Mouse (Mus musculus) Patski (cell line): ENCODE measurements around the gene Med25. TPM values are rescaled to one million over a fixed set of nuclear protein-coding genes. Genes with fewer than 3 reads are reported as not detected.
"Not testable (repeated sequence)": the region's sequence is repeated elsewhere in the genome, so short reads cannot be mapped to it uniquely, and the experiment has no call there.

Experiments
- ATAC-seq: fragments of 100-300 bp; one replicate; pipeline ENCODE4 v1.8.0; 2021
- CTCF ChIA-PET: fragments of 350-600 bp; sonication (Branson Sonifier 250); formaldehyde crosslinking; loops from one replicate; lab custom pipeline; 2022; ENCODE audit warnings: inconsistent platforms; lab: Charles Lee
- POLR2A ChIA-PET: fragments of 350-600 bp; sonication (Branson Sonifier 250); formaldehyde crosslinking; loops from one replicate; lab custom pipeline; 2022; ENCODE audit warnings: antibody characterized with exemption, inconsistent platforms; lab: Charles Lee
- DNase-seq: peaks from one replicate; pipeline ENCODE4 v3.0.0-alpha.2; 2011; ENCODE audit warnings: low read depth, low spot score
- H3K27me3 ChIP-seq: fragments of 371-371 bp; one replicate; pipeline ENCODE4 v1.5.1; 2021
- CTCF ChIP-seq: fragments of 100-300 bp; IDR thresholded peaks from one replicate; pipeline ENCODE4 v1.5.1; 2021
- in situ Hi-C: fragments of 300-500 bp; cut with MboI; formaldehyde crosslinking; loops from 3 replicates; pipeline ENCODE4 v1.11.1; 2018; ENCODE audit warnings: low pct_unique_long_range_greater_than_20kb, mixed read lengths
- polyA plus RNA-seq: library from polyadenylated mRNA; unstranded; gene quantifications from one replicate; pipeline ENCODE4 v1.2.3, GENCODE M21; 2021

Gene Med25
- polyA plus RNA-seq, 1 experiment from 2014 or later, result 96.8 TPM

DNA sequence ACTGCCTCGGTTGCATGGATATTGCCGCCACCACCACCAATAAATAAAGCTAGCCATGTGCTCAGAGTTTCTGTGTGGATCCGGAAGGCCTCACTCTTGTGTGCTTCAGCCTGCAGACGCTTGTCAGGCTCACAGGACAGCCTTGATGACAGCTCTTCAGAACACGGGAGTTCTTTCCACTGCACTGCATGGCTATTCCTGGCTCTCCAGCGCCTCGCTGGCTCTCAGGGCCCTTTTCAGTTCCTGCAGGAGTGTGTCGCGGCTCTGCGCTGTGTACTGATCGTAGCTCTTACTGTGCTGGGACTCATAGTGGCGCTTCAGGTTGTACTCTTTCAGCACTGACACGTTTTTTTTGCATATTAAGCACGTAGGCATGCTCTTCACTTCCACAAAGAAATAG is 14.7 kb downstream of the Med25 start:
- CTCF ChIA-PET, result no interaction called here
- DNase-seq (no peak), ATAC-seq (no peak)
- POLR2A ChIA-PET, result no interaction called here
- no peak for TF ChIP-seq CTCF
- in situ Hi-C loops, result no loop called here
- no peaks in the 10 kb centered on the region for H3K27me3 ChIP-seq

- POLR2A ChIA-PET, DNase-seq, ATAC-seq, H3K27me3 ChIP-seq: not testable (repeated sequence)
- CTCF ChIA-PET, result interaction anchor here (1.1 to 1.3 kb wide), 3 partner anchors 11 to 13 kb away, joined by 3 read pairs; no protein-coding TSS in a partner anchor
- in situ Hi-C loops, result loop anchor here (5.0 to 25.0 kb wide), 2 partner anchors 86 to 841 kb away; partner anchors contain the start of genes Dbp, Fam83e, Rpl18 and Sphk2
These were observed 20.7 kb downstream of the Med25 start for GRCm38 (mm10) chr7:44871774-44872173.

- no peak for ATAC-seq
- POLR2A ChIA-PET, result no interaction called here
- CTCF ChIA-PET, result interaction anchor here (1.1 to 1.3 kb wide), 3 partner anchors 11 to 14 kb away, joined by 3 read pairs; no protein-coding TSS in a partner anchor
- DNase-seq, result no peak
- TF ChIP-seq CTCF, result no peak
- in situ Hi-C loops, result loop anchor here (5.0 to 25.0 kb wide), 2 partner anchors 86 to 841 kb away; partner anchors contain the start of genes Dbp, Fam83e, Rpl18 and Sphk2
- no peaks in the 10 kb centered on the region for H3K27me3 ChIP-seq
These were observed 21.3 kb downstream of the Med25 start for GRCm38 (mm10) chr7:44871181-44871580.

GRCm38 (mm10) chr7:44870614-44871013 is 21.9 kb downstream of the Med25 start:
- no peak for DNase-seq
- ChIA-PET CTCF (interaction anchor here (1.2 to 1.3 kb wide), 3 partner anchors 10 to 87 kb away, joined by 3 read pairs; no protein-coding TSS in a partner anchor), POLR2A (interaction anchor here (0.8 to 1.5 kb wide), 3 partner anchors 15 to 21 kb away, joined by 3 to 6 read pairs (median 3); partner anchors contain the start of gene Med25)
- TF ChIP-seq CTCF, result no peak
- no peaks in the 10 kb centered on the region for H3K27me3 ChIP-seq
- in situ Hi-C loops, result loop anchor here (5.0 to 25.0 kb wide), 2 partner anchors 87 to 842 kb away; partner anchors contain the start of genes Dbp, Fam83e, Rpl18 and Sphk2
- no peak for ATAC-seq

GRCm38 (mm10) chr7:44869697-44870528 is 22.6 kb downstream of the Med25 start, which contains the start of gene Ptov1:
Ptov1 (minus strand) TSS chr7:44869788.
- H3K27me3 ChIP-seq, result no peaks in the 10 kb centered on the region
- POLR2A ChIA-PET, result interaction anchor here (0.6 to 2.4 kb wide), 6 partner anchors 14 to 60 kb away, joined by 3 to 6 read pairs (median 3); partner anchors contain the start of genes Ap2a1 and Med25
- CTCF ChIA-PET, result interaction anchor here (0.7 to 1.5 kb wide), 4 partner anchors 9 to 88 kb away, joined by 3 to 4 read pairs (median 4); partner anchors contain the start of gene Med25
- ATAC-seq, result peak; percentile 83
- DNase-seq, result peak; percentile 93
- no peak for TF ChIP-seq CTCF
- in situ Hi-C loops, result loop anchor here (5.0 to 25.0 kb wide), 2 partner anchors 87 to 842 kb away; partner anchors contain the start of genes Dbp, Fam83e, Rpl18 and Sphk2

- TF ChIP-seq CTCF, result no peak
- ChIA-PET CTCF (interaction anchor here (0.7 to 1.5 kb wide), 4 partner anchors 8 to 89 kb away, joined by 3 to 4 read pairs (median 4); partner anchors contain the start of gene Med25), POLR2A (interaction anchor here (0.6 to 2.4 kb wide), 6 partner anchors 12 to 61 kb away, joined by 3 to 9 read pairs (median 4); partner anchors contain the start of genes Ap2a1, Med25 and Pnkp)
- H3K27me3 ChIP-seq, result no peaks in the 10 kb centered on the region
- ATAC-seq (peak; percentile 21), DNase-seq (no peak)
- in situ Hi-C loops, result loop anchor here (25.0 kb wide), 1 partner anchor 843 kb away; the partner anchor contains the start of genes Dbp, Fam83e, Rpl18 and Sphk2
These were observed 23.4 kb downstream of the Med25 start for GRCm38 (mm10) chr7:44868919-44869696.

GRCm38 (mm10) chr7:44868465-44868864 is 24.0 kb downstream of the Med25 start:
- ChIA-PET POLR2A (interaction anchor here (1.5 to 2.4 kb wide), 2 partner anchors 11 to 62 kb away, joined by 5 to 9 read pairs; partner anchors contain the start of genes Ap2a1 and Pnkp), CTCF (interaction anchor here (1.5 kb wide), 1 partner anchor 23 kb away, joined by 4 read pairs; the partner anchor contains the start of gene Med25)
- no peak for DNase-seq
- no peak for TF ChIP-seq CTCF
- no peak for ATAC-seq
- H3K27me3 ChIP-seq, result no peaks in the 10 kb centered on the region
- in situ Hi-C loops, result loop anchor here (25.0 kb wide), 1 partner anchor 844 kb away; the partner anchor contains the start of genes Dbp, Fam83e, Rpl18 and Sphk2

GRCm38 (mm10) chr7:44867802-44868201 is 24.7 kb downstream of the Med25 start:
- no peak for TF ChIP-seq CTCF
- CTCF ChIA-PET, result no interaction called here
- no peaks in the 10 kb centered on the region for H3K27me3 ChIP-seq
- DNase-seq, result no peak
- ATAC-seq, result no peak
- POLR2A ChIA-PET, result interaction anchor here (1.5 to 2.4 kb wide), 2 partner anchors 10 to 62 kb away, joined by 5 to 9 read pairs; partner anchors contain the start of genes Ap2a1 and Pnkp
- in situ Hi-C loops, result loop anchor here (25.0 kb wide), 1 partner anchor 844 kb away; the partner anchor contains the start of genes Dbp, Fam83e, Rpl18 and Sphk2

- DNase-seq (no peak), ATAC-seq (no peak)
- TF ChIP-seq CTCF, result no peak
- H3K27me3 ChIP-seq, result no peaks in the 10 kb centered on the region
- POLR2A ChIA-PET, result interaction anchor here (0.6 kb wide), 1 partner anchor 59 kb away, joined by 5 read pairs; no protein-coding TSS in a partner anchor
- CTCF ChIA-PET, result no interaction called here
- in situ Hi-C loops, result loop anchor here (25.0 kb wide), 1 partner anchor 845 kb away; the partner anchor contains the start of genes Dbp, Fam83e, Rpl18 and Sphk2
These were observed 25.4 kb downstream of the Med25 start for GRCm38 (mm10) chr7:44867010-44867702.
